Mouse (Mus musculus): ENCODE results near the gene Spdef.

GRCm38 (mm10) chr17:27721125-27721664 is 7.6 kb downstream of the Spdef start:
- TF ChIP-seq CTCF (IDR thresholded peaks at IDR 0.05; ENCODE audit: low read depth), result no peak
- TF ChIP-seq EP300 (optimal IDR thresholded peaks at IDR 0.05), result no peak

All from stomach, postnatal 0 days (tissue).